Mouse (Mus musculus) forebrain, embryonic 16.5 days (tissue): ENCODE data around the gene Cit. TPM values are rescaled to one million over a fixed set of nuclear protein-coding genes. Genes with fewer than 3 reads are reported as not detected.

ENCODE experiments used
- ATAC-seq: fragments of 200-750 bp; cut with Nextera tagmentation; 2 replicates; pipeline ENCODE4 v1.8.0; 2017; ENCODE audit warnings: mild to moderate bottlenecking, moderate library complexity
- H3K27ac ChIP-seq: fragments of 300-500 bp; sonication (generic); 2 replicates; pipeline ENCODE4 v1.5.1; 2014; ENCODE audit warnings: low read length, control low read depth
- H3K27me3 ChIP-seq: fragments of 300-500 bp; sonication (generic); replicated peaks from 2 replicates; pipeline ENCODE4 v1.6.1; 2014; ENCODE audit warnings: low read length; ENCODE audit not compliant: control insufficient read depth, insufficient read depth
- H3K36me3 ChIP-seq: fragments of 300-500 bp; sonication (generic); 2 replicates; pipeline ENCODE4 v1.6.1; 2014; ENCODE audit not compliant: control insufficient read depth, insufficient read depth
- H3K4me1 ChIP-seq: fragments of 300-500 bp; sonication (generic); replicated peaks from 2 replicates; pipeline ENCODE4 v1.6.1; 2014; ENCODE audit warnings: low read length; ENCODE audit not compliant: control insufficient read depth, insufficient read depth
- H3K4me2 ChIP-seq: fragments of 300-500 bp; sonication (generic); 2 replicates; pipeline ENCODE4 v1.6.1; 2014; ENCODE audit warnings: mild to moderate bottlenecking, low read length, control low read depth
- H3K4me3 ChIP-seq: fragments of 300-500 bp; sonication (generic); replicated peaks from 2 replicates; pipeline ENCODE4 v1.5.1; 2014; ENCODE audit warnings: mild to moderate bottlenecking, low read length, control low read depth
- H3K9ac ChIP-seq: fragments of 300-500 bp; sonication (generic); replicated peaks from 2 replicates; pipeline ENCODE4 v1.6.1; 2014; ENCODE audit warnings: low read depth, low read length, control low read depth
- H3K9me3 ChIP-seq: fragments of 300-500 bp; sonication (generic); 2 replicates; pipeline ENCODE4 v1.6.1; 2016; ENCODE audit warnings: low read length; ENCODE audit not compliant: control insufficient read depth
- WGBS: fragments of 180-500 bp; shearing (Covaris S2); extraction: QIAGEN DNeasy Blood & Tissue Kit; methylation state at CpG from one replicate; pipeline ENCODE4 v1.1.7; 2014; 5-methylcytosine and 5-hydroxymethylcytosine counted together
- polyA plus RNA-seq: library from polyadenylated mRNA; unstranded; fragments of >200 nt; fragmentation: Nextera tagmentation; extraction: Ambion mirVana; gene quantifications from 2 replicates; pipeline ENCODE4 v1.2.1, GENCODE M21; 2015

The Cit gene
- polyA plus RNA-seq, 1 experiment from 2014 or later = 21.0 TPM

- H3K9me3 ChIP-seq = no peaks in the 10 kb centered on the region
- no peak overlapping the region for H3K4me2 ChIP-seq
- no peak overlapping the region for H3K9ac ChIP-seq
- H3K27ac ChIP-seq = no peak overlapping the region
- H3K4me3 ChIP-seq = no peak overlapping the region
- H3K27me3 ChIP-seq = no peaks in the 10 kb centered on the region
- H3K36me3 ChIP-seq = no peaks in the 10 kb centered on the region
- WGBS = 95% methylated on average over 4 of the region's 4 CpGs
- no peaks in the 10 kb centered on the region for H3K4me1 ChIP-seq
- ATAC-seq = no peak
These were observed 72.9 kb downstream of the Cit start for GRCm38 (mm10) chr5:115917960-115918359.

GRCm38 (mm10) chr5:115918597-115919351 lies 73.7 kb downstream of the Cit start:
- no peak for ATAC-seq
- Histone ChIP-seq H3K4me1 (no peaks in the 10 kb centered on the region), H3K27me3 (no peaks in the 10 kb centered on the region), H3K4me2 (no peak overlapping the region), H3K36me3 (no peaks in the 10 kb centered on the region), H3K9ac (no peak overlapping the region), H3K4me3 (no peak overlapping the region), H3K9me3 (no peaks in the 10 kb centered on the region), H3K27ac (no peak overlapping the region)
- WGBS = 88% methylated on average over 23 of the region's 23 CpGs

GRCm38 (mm10) chr5:115921990-115922389 lies 76.9 kb downstream of the Cit start:
- H3K9me3 ChIP-seq = no peaks in the 10 kb centered on the region
- no peak overlapping the region for H3K27ac ChIP-seq
- WGBS = 82% methylated on average over 9 of the region's 9 CpGs
- H3K4me3 ChIP-seq = no peak overlapping the region
- no peaks in the 10 kb centered on the region for H3K36me3 ChIP-seq
- H3K4me2 ChIP-seq = no peak overlapping the region
- no peaks in the 10 kb centered on the region for H3K27me3 ChIP-seq
- no peak overlapping the region for H3K9ac ChIP-seq
- no peak for ATAC-seq
- no peaks in the 10 kb centered on the region for H3K4me1 ChIP-seq

GRCm38 (mm10) chr5:115924946-115925345 lies 79.9 kb downstream of the Cit start:
- no peaks in the 10 kb centered on the region for H3K9me3 ChIP-seq
- ATAC-seq = no peak
- no peaks in the 10 kb centered on the region for H3K36me3 ChIP-seq
- no peak overlapping the region for H3K4me3 ChIP-seq
- no peak overlapping the region for H3K4me2 ChIP-seq
- WGBS = 94% methylated on average over 7 of the region's 7 CpGs
- no peaks in the 10 kb centered on the region for H3K27me3 ChIP-seq
- no peaks in the 10 kb centered on the region for H3K4me1 ChIP-seq
- H3K9ac ChIP-seq = no peak overlapping the region
- no peak overlapping the region for H3K27ac ChIP-seq

DNA sequence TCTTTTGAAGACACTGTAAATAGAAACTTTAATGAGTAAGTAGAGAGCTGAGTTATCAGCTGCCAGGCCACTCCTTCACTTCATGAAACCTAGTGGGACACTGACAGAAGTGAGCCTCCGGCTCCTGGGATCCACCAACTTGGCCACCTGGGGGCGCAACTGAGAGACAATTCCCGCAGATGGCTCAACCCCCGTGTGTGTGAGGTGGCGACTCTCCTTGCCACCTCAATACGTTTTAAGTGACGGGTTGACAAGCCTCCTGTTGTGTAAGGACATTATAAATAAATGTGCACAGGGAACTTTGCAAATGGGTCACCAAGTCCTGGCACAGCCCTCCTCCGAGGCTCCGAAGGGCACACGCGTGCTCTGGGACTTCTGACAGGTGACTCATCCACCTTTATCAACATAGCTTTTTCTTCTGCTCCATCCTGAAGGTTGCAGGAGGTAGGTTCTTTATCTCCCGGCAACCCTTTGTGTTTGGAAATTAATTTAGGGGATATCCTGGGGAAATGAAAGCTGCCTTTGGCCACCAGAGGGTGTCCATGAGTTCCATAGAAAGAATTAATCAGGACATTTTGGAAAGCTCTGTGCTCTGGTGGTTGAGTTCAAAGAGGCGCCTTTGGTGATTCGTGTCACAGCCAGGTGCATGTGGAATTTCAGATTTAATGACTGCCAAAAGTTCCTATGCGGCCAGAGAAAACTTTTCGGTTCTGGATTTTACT lies 83.9 kb downstream of the Cit start:
- no peaks in the 10 kb centered on the region for H3K27me3 ChIP-seq
- H3K27ac ChIP-seq = no peak overlapping the region
- 0 out of 2 replicates have a peak, but pooled peaks cover 5% of the 10 kb centered on the region for H3K36me3 ChIP-seq
- ATAC-seq = no peak
- WGBS = 86% methylated on average over 16 of the region's 16 CpGs
- H3K9me3 ChIP-seq = no peaks in the 10 kb centered on the region
- no peak overlapping the region for H3K9ac ChIP-seq
- H3K4me3 ChIP-seq = no peak overlapping the region
- H3K4me1 ChIP-seq = no peaks in the 10 kb centered on the region
- H3K4me2 ChIP-seq = no peak overlapping the region

DNA sequence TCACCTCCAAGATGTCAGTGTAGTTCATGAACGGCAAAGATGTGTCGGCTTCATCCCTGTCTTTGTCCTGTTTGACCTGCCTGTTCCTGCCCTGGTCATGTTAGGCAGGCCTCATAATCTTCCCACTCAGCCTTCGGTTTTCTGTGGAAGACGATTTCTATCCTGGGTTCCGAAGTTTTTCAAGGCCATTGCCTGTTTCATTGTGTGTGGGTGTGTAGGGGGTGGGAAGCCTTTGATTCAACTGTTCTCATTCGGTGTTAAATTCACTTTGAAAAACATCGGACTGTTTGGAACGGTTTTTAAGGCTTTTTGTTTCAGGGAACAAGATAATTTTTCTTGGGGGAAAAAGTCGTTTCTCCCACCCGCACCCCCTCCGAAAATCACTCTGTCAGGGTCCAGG lies 87.2 kb downstream of the Cit start:
- H3K27me3 ChIP-seq = no peaks in the 10 kb centered on the region
- H3K4me2 ChIP-seq = no peak overlapping the region
- H3K27ac ChIP-seq = no peak overlapping the region
- WGBS = 96% methylated on average over 11 of the region's 11 CpGs
- no peak for ATAC-seq
- H3K4me1 ChIP-seq = no peaks in the 10 kb centered on the region
- no peak overlapping the region for H3K4me3 ChIP-seq
- 0 out of 2 replicates have a peak, but pooled peaks cover 5% of the 10 kb centered on the region for H3K36me3 ChIP-seq
- no peak overlapping the region for H3K9ac ChIP-seq
- no peaks in the 10 kb centered on the region for H3K9me3 ChIP-seq

GRCm38 (mm10) chr5:115936851-115937250 lies 91.8 kb downstream of the Cit start:
- H3K36me3 ChIP-seq = peaks cover 5% of the 10 kb centered on the region; the same call in 1 of the 2 replicates
- no peak overlapping the region for H3K27ac ChIP-seq
- WGBS = 91% methylated on average over 15 of the region's 15 CpGs
- no peak overlapping the region for H3K4me3 ChIP-seq
- no peak overlapping the region for H3K9ac ChIP-seq
- no peaks in the 10 kb centered on the region for H3K9me3 ChIP-seq
- no peaks in the 10 kb centered on the region for H3K4me1 ChIP-seq
- ATAC-seq = no peak
- H3K4me2 ChIP-seq = no peak overlapping the region
- no peaks in the 10 kb centered on the region for H3K27me3 ChIP-seq

- H3K9ac ChIP-seq = no peak overlapping the region
- peaks cover 6% of the 10 kb centered on the region for H3K36me3 ChIP-seq
- H3K4me1 ChIP-seq = no peaks in the 10 kb centered on the region
- H3K27me3 ChIP-seq = no peaks in the 10 kb centered on the region
- no peak for ATAC-seq
- H3K9me3 ChIP-seq = no peaks in the 10 kb centered on the region
- WGBS = 95% methylated on average over 6 of the region's 6 CpGs
- no peak overlapping the region for H3K27ac ChIP-seq
- no peak overlapping the region for H3K4me2 ChIP-seq
- H3K4me3 ChIP-seq = no peak overlapping the region
These were observed 92.5 kb downstream of the Cit start for GRCm38 (mm10) chr5:115937566-115937965.

DNA sequence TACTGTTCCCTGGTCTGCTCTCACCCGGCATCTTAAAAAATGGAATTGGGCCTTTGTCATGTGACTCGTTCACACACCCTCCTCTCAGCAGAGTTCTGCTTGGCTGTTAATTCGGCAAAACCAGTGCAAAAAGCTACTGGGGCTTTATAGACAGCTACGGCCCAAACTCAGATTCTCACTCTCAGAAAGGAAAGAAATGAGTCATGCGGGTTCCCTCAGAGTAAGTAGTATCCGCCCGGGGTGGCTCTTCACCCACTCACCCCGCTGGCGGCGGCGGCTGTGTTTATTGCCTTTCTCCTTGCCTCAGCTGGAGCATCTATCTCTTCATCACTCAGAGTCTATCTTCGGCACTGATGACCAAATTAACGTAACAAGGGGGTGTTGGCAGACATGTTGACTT lies 93.9 kb downstream of the Cit start:
- no peak overlapping the region for H3K9ac ChIP-seq
- H3K4me2 ChIP-seq = no peak overlapping the region
- no peak overlapping the region for H3K27ac ChIP-seq
- no peak overlapping the region for H3K4me3 ChIP-seq
- ATAC-seq = no peak
- WGBS = 94% methylated on average over 13 of the region's 13 CpGs
- H3K9me3 ChIP-seq = no peaks in the 10 kb centered on the region
- no peaks in the 10 kb centered on the region for H3K27me3 ChIP-seq
- peaks cover 8% of the 10 kb centered on the region for H3K36me3 ChIP-seq
- no peaks in the 10 kb centered on the region for H3K4me1 ChIP-seq
